In genomic region chr6:125264219-125264618, GRCm38 (mm10) we compare ENCODE assay signal across 35 mouse cellular contexts. TPM values are rescaled to one million over a fixed set of nuclear protein-coding genes. Genes with fewer than 3 reads are reported as not detected.
"Had no signal": no experiment of that assay in that cellular context is flagged by ENCODE, and none has a peak within 500 bp of the region (broad histone marks: within the 10 kb centered on the region; RNA-seq: fewer than 3 reads in every experiment).

No protein-coding gene starts in this region.

- DNase-seq: gastrocnemius, postnatal 10 days; gastrocnemius, postnatal 25 days; heart, adult 11 months; heart, adult 2 months; heart, postnatal 14 days; heart, postnatal 36 days; kidney, adult 18-20 months; kidney, adult 8-10 months; kidney, postnatal 10 days; kidney, postnatal 25 days; kidney, postnatal 4 days; left cerebral cortex, postnatal 4 days had no signal

- H3K36me3 ChIP-seq: heart, embryonic 13.5 days; heart, embryonic 15.5 days; hindbrain, embryonic 13.5 days; hindbrain, embryonic 15.5 days; intestine, embryonic 15.5 days; limb, embryonic 13.5 days; limb, embryonic 15.5 days; liver, embryonic 12.5 days had no signal

- H3K27ac ChIP-seq: heart, adult 2 months; heart, embryonic 13.5 days; heart, embryonic 15.5 days; hindbrain, embryonic 13.5 days; hindbrain, embryonic 15.5 days; hindbrain, postnatal 0 days; intestine, embryonic 15.5 days; layer of hippocampus, adult 2 months; left cerebral cortex, adult 2 months; limb, embryonic 13.5 days; limb, embryonic 15.5 days; liver, embryonic 12.5 days had no signal

- H3K4me1 ChIP-seq: heart, embryonic 13.5 days; heart, embryonic 15.5 days; hindbrain, embryonic 13.5 days; hindbrain, embryonic 15.5 days; intestine, embryonic 15.5 days; limb, embryonic 13.5 days; limb, embryonic 15.5 days; liver, embryonic 12.5 days had no signal

- H3K4me3 ChIP-seq: heart, adult 2 months; heart, embryonic 13.5 days; heart, embryonic 15.5 days; hindbrain, embryonic 13.5 days; hindbrain, embryonic 15.5 days; intestine, embryonic 15.5 days; layer of hippocampus, adult 2 months; left cerebral cortex, adult 2 months; limb, embryonic 13.5 days; limb, embryonic 15.5 days; liver, embryonic 12.5 days had no signal

- H3K27me3 ChIP-seq: heart, embryonic 15.5 days; hindbrain, embryonic 13.5 days; hindbrain, embryonic 15.5 days; intestine, embryonic 15.5 days had no signal

RNA-seq across cellular contexts. Expression of gene Tuba3a, which starts 21.6 kb away (rescaled TPM):
- total RNA-seq: gastrocnemius, adult 18-20 months; gastrocnemius, postnatal 10 days; gastrocnemius, postnatal 25 days; gastrocnemius, postnatal 4 days; heart, adult 2 months; heart, postnatal 14 days; heart, postnatal 36 days; hematopoietic stem cell, adult 5-6 weeks; hindbrain, postnatal 0 days; layer of hippocampus, adult 2 months; layer of hippocampus, postnatal 10 days; layer of hippocampus, postnatal 25 days; left cerebral cortex, adult 2 months; left cerebral cortex, postnatal 10 days; left cerebral cortex, postnatal 25 days; left cerebral cortex, postnatal 4 days; liver, adult 2 months had no signal
- polyA plus RNA-seq: heart, postnatal 0 days; hindbrain, embryonic 11.5 days; hindbrain, embryonic 13.5 days; hindbrain, embryonic 15.5 days; hindbrain, postnatal 0 days; intestine, embryonic 15.5 days; intestine, postnatal 0 days; kidney, embryonic 14.5 days; limb, embryonic 15.5 days; liver, adult 2 months; liver, embryonic 12.5 days had no signal

RNA-seq across cellular contexts. Expression of gene Cd27, which starts 27.4 kb away (rescaled TPM):
- total RNA-seq: hindbrain, postnatal 0 days; layer of hippocampus, adult 2 months; layer of hippocampus, postnatal 10 days; layer of hippocampus, postnatal 25 days; left cerebral cortex, adult 2 months; left cerebral cortex, postnatal 10 days; left cerebral cortex, postnatal 25 days; left cerebral cortex, postnatal 4 days had no signal
